Mouse (Mus musculus) T-cell, adult 2 months (primary cell): Measurements from ENCODE around the gene Kiss1.

ENCODE experiments used
- DNase-seq: peaks from one replicate; pipeline ENCODE4 v3.0.0; 2022; ENCODE audit warnings: low spot score

Gene Kiss1

GRCm38 (mm10) chr1:133321267-133321925 lies at the start of gene Kiss1:
Gene Kiss1, plus strand, starts transcription at chr1:133321875.
- no peak for DNase-seq

DNA sequence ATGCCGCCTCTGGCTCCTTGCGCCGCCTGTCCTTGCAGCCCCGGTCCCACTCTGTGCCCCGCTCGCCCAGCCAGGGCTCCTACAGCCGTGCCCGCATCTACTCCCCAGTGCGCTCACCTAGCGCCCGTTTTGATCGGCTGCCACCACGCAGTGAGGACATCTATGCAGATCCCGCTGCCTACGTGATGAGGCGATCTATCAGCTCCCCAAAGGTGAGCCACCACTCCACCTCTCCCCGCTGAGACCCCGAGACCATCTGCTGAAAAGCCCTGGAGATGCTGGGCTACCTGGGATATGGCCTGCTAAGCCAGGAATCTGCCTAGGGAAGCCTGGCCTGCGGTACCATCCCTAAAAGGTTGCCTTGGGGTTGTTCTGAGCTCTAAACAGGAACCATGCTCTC lies 47.5 kb upstream of the Kiss1 start:
- DNase-seq = no peak

GRCm38 (mm10) chr1:133276983-133277382 lies 44.7 kb upstream of the Kiss1 start:
- no peak for DNase-seq

- DNase-seq = no peak
Measured at GRCm38 (mm10) chr1:133278539-133278938, 43.1 kb upstream of the Kiss1 start.

GRCm38 (mm10) chr1:133278946-133279631 lies 42.6 kb upstream of the Kiss1 start:
- no peak for DNase-seq

- no peak for DNase-seq
Measured at GRCm38 (mm10) chr1:133279632-133280093, 42.0 kb upstream of the Kiss1 start.

GRCm38 (mm10) chr1:133280537-133280936 lies 41.1 kb upstream of the Kiss1 start:
- no peak for DNase-seq

GRCm38 (mm10) chr1:133285907-133286306 lies 35.8 kb upstream of the Kiss1 start:
- no peak for DNase-seq

DNA sequence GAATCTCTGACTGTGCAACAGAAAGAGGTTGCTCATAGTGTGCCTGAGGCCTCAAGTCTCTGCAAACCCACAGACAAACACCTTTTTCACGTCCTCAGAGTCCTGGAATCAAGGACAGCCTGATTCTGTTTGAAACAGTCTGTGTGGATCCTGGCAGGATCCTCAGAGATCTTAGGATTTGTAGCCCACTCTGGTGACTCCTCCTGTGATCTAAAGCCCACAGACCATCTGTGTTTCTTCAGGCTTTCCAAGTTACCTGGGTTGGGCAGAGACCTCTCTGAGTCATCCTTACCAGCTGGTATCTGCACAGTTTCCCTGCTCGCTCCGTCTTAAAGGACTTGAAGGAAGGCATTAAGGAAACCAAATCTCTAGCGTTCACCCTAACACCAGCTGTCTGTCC lies 34.6 kb upstream of the Kiss1 start:
- no peak for DNase-seq

DNA sequence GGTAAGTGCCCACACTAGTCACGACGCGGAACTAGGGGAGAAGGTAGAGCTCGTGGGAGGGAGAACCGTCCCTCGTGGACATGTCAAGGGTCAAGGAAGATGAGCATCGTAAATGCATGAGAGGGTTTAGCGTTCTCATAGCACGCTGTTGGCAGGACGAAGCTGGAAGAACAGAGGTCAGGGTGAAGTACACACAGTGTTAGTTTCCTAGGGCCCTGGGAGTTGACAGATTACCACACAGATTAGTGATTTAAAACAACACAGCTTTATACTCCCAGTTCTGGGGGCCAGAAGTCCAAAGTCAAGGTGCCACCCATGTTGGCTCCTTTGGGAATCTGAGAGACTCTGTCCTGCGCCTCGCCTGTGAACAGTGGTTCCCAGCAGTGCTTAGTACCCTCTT lies 33.8 kb upstream of the Kiss1 start:
- no peak for DNase-seq

DNA sequence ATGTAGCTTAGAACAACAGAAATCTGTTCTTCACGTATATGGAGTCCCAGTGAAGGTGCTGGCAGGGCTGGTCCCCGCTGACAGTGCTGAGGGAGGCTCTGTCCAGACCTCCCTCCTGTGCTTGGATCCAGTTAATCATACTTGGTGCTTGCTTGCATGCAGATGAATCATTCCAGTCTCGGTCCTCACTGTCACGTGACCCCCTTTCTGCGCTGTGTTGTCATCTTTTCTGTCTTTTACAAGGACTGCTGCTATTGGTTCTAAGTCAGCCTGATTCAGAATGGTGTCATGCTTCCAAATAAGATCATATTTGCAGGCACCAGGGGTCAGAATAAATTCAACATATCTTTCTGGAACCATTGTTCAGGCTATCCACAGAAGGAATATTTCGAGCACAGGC lies 29.8 kb upstream of the Kiss1 start:
- no peak for DNase-seq

GRCm38 (mm10) chr1:133292608-133293007 lies 29.1 kb upstream of the Kiss1 start:
- no peak for DNase-seq

- no peak for DNase-seq
Measured at GRCm38 (mm10) chr1:133296376-133296775, 25.3 kb upstream of the Kiss1 start.

DNA sequence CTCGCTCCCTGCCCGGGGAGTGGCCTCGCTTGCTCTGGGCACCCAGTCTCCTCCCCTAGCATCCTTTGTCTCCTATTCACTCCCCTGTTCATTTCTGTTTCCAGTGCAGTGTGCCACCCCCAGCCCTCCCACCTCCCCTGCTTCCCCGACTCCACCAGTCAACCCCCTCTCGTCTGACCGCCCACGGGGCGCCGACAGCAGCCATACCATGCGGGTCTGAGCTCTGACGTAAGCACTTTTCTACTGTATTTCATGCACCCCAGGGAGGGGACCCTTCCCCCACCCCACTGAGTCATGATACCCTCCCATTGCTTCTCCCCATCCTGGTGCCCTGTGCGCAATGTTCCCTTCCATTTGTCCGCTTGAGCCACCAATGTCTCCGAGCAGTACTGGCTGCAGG lies 22.9 kb upstream of the Kiss1 start:
- no peak for DNase-seq

- no peak for DNase-seq
Measured at GRCm38 (mm10) chr1:133302540-133302939, 19.1 kb upstream of the Kiss1 start.

DNA sequence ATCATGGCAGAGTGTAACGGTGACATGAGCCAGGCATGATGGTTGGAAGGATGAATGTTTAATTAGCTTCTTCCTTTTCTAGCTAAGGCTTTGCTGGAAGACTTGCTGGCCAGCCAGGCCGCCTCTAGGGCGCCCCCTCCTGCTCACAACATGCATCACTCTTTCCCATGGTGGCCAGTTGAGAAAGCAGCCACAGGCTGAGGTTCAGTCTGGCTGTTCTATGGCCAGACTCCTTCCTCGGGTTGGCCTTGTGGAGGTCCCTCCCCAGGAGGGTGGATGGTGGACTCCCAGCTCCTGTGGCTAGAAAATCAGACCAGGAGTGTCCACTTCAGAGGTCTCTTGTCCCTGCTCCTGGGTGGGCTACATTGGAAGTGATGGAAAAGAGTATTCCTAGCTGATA lies 14.8 kb upstream of the Kiss1 start:
- peak; percentile 59 for DNase-seq

DNA sequence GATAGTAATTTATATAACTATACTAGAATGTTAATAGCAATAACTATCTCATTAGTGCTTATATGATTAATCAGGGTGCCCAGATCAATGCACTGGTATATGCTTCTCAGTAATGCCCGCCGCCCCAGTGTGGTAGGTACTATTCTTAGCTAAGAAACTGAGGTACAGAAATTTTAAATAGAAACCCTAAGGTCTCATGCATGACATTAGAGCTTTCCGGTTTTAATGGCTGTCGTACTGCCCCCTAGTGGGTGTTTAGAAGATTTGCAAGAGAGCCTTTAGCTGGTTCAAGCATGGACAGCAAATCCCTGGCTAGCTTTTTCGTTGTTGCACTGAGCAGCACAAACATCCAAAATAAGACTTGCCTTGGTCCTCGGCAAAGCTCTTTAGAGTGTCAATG lies 14.4 kb upstream of the Kiss1 start:
- peak; percentile 50 for DNase-seq

GRCm38 (mm10) chr1:133309652-133310267 lies 11.9 kb upstream of the Kiss1 start, which contains the start of gene Golt1a:
Gene Golt1a, plus strand, starts transcription at chr1:133309800.
- no peak for DNase-seq

DNA sequence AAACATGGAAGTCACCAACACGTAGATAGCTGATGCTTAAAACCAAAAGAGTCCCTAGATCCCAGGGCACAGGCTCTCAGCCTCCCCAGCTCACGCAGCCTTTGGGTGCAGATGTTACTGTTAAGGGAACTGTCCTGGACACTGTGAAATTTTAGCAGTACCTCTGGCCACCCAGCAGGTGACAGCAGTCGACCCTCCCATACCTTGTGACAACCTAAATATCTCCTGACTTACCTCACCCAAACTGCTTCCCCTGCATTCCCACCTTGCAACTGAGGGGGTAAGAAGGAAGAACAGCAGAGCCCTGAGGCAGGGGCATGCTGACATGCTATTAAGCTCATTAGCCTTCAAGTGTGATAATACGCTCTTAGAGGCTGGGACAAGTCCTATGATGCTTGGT lies 10.4 kb upstream of the Kiss1 start:
- DNase-seq = no peak

DNA sequence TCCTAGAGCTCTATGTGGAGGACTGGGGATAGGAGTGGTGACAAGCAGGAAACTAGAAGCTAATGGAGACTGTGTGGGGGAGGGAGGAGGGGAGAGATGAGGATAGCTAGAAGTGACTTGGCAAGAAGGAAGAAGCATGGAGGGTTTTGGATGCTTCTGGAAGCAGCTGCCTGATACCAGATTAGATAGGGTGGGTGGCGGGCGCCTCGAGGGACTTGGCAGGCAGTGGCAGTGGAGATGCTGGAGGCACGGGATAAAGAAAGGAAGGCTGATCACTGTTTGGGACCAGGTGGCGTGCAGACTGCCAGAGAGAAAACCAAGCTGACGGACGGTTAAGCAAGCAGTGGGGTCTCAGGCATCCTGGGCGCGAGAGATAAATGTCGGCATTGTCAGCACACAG lies 9.7 kb upstream of the Kiss1 start:
- no peak for DNase-seq

GRCm38 (mm10) chr1:133314364-133314763 lies 7.3 kb upstream of the Kiss1 start:
- peak; percentile 18 for DNase-seq

GRCm38 (mm10) chr1:133315775-133316174 lies 5.9 kb upstream of the Kiss1 start:
- no peak for DNase-seq

GRCm38 (mm10) chr1:133316577-133316976 lies 5.1 kb upstream of the Kiss1 start:
- DNase-seq = no peak
